Mouse (Mus musculus) forebrain, embryonic 10.5 days (tissue): ENCODE data around the gene Mrpl52. TPM values are rescaled to one million over a fixed set of nuclear protein-coding genes. Genes with fewer than 3 reads are reported as not detected.

ENCODE experiments used
- DNase-seq: peaks from one replicate; pipeline ENCODE4 v3.0.0-alpha.2; 2017; ENCODE audit warnings: low spot score; ENCODE audit errors: extremely low spot score
- H3K27ac ChIP-seq: fragments of 300-500 bp; sonication (generic); 2 replicates; pipeline ENCODE4 v1.5.1; 2016; ENCODE audit warnings: mild to moderate bottlenecking
- H3K27me3 ChIP-seq: fragments of 300-500 bp; sonication (generic); 2 replicates; pipeline ENCODE4 v1.6.1; 2016; ENCODE audit warnings: mild to moderate bottlenecking; ENCODE audit not compliant: poor library complexity, severe bottlenecking
- H3K36me3 ChIP-seq: fragments of 300-500 bp; sonication (generic); replicated peaks from 2 replicates; pipeline ENCODE4 v1.6.1; 2016; ENCODE audit warnings: mild to moderate bottlenecking, moderate library complexity
- H3K4me1 ChIP-seq: fragments of 300-500 bp; sonication (generic); 2 replicates; pipeline ENCODE4 v1.6.1; 2016
- H3K4me3 ChIP-seq: fragments of 300-500 bp; sonication (generic); 2 replicates; pipeline ENCODE4 v1.5.1; 2016; ENCODE audit warnings: mild to moderate bottlenecking, moderate library complexity
- H3K9me3 ChIP-seq: fragments of 300-500 bp; sonication (generic); 2 replicates; pipeline ENCODE4 v1.6.1; 2016; ENCODE audit warnings: mild to moderate bottlenecking, moderate library complexity
- WGBS: fragments of 180-500 bp; shearing (Covaris S2); methylation state at CpG from one replicate; pipeline ENCODE4 v1.1.7; 2016; 5-methylcytosine and 5-hydroxymethylcytosine counted together
- polyA plus RNA-seq: library from polyadenylated mRNA; unstranded; fragments of >200 nt; fragmentation: Nextera tagmentation; extraction: Ambion mirVana; gene quantifications from 2 replicates; pipeline ENCODE4 v1.2.1, GENCODE M21; 2016

Gene Mrpl52
- polyA plus RNA-seq, 1 experiment from 2014 or later: 200 TPM

GRCm38 (mm10) chr14:54415241-54416020 is 11.3 kb upstream of the Mrpl52 start:
- no peaks in the 10 kb centered on the region for H3K9me3 ChIP-seq
- peaks cover 59% of the 10 kb centered on the region for H3K27me3 ChIP-seq
- H3K27ac ChIP-seq: no peak overlapping the region
- WGBS: 6% methylated on average over 13 of the region's 13 CpGs
- DNase-seq: no peak
- no peaks in the 10 kb centered on the region for H3K36me3 ChIP-seq
- H3K4me1 ChIP-seq: peaks cover 49% of the 10 kb centered on the region
- no peak overlapping the region for H3K4me3 ChIP-seq

DNA sequence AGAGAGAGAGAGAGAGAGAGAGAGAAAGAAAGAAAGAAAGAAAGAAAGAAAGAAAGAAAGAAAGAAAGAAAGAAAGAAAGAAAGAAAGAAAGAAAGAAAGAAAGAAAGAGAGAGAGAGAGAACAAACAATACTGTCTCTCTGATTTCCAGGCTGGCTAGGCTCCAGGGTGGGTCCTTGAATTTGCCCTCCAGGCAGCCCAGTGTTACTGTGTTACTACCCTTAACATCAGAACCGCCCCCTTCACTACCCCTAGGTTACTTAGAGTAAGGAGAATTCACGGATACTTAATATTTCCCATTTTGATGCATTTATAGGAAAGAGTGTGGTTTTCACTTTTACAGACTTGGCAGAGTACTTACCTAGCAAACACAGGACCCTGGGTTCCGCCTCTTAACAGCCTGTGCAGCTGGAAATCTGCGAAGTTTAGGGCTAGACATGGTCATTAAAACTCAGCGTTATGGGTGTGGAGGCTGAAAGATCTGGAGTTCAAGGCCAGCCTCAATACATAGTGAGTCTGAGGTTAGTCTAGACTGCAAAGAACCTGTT is 10.4 kb upstream of the Mrpl52 start:
- Histone ChIP-seq H3K36me3 (no peaks in the 10 kb centered on the region), H3K4me1 (peaks cover 45% of the 10 kb centered on the region), H3K9me3 (no peaks in the 10 kb centered on the region), H3K4me3 (no peak overlapping the region), H3K27me3 (peaks cover 59% of the 10 kb centered on the region), H3K27ac (no peak overlapping the region)
- WGBS: 21% methylated on average over 5 of the region's 5 CpGs
- no peak for DNase-seq

DNA sequence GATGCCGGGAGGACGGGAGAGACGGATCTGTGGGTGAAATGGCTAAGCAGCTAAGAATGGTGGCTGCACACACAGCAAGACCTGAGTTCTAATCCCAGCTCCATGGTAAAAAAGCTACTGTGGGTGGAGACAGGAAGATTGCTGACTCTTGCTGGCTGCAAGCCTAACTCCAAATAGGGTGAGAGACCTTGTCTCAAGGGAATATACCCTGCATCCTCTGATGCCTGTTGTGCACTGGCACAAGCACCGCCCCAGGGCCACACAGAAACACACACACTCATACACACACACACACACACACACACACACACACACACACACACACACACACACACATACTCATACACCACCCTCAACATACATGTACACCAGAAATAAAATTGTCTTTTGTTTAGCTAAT is 9.9 kb upstream of the Mrpl52 start:
- no peak overlapping the region for H3K4me3 ChIP-seq

DNA sequence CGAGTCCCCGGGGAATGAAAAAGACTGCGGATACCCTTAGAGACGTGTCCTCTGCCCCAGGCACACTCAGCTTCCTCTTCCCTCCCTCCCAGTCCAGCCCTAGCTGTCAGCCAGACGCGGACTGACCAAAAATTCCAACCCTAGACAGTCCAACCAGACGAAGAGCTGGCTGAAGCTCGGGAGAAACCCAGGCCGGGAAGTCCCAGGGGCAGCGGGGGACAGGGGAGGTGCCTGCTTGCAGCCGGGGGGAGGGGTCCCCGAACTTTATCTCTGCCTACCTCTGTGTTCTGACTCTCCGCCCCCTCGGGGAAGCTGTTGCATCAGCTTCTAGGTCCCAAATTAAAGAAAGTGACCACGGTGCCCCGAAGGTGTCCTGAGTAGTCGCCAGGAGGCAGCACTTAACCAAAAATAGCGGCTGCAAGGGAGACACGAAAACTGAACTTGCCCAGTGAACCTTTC is 9.1 kb upstream of the Mrpl52 start, which contains the start of gene Slc7a7:
Gene Slc7a7 (minus strand): TSS at position 158 of the 459 bp plus-strand sequence.
- no peaks in the 10 kb centered on the region for H3K36me3 ChIP-seq
- peak within 1 kb of the TSS; percentile 32 for H3K4me3 ChIP-seq
- peak within 1 kb of the TSS; percentile 36; the same call in 1 of the 2 replicates for H3K27ac ChIP-seq
- peak; percentile 46 for DNase-seq
- H3K9me3 ChIP-seq: no peaks in the 10 kb centered on the region
- peaks cover 45% of the 10 kb centered on the region for H3K4me1 ChIP-seq
- H3K27me3 ChIP-seq: peaks cover 59% of the 10 kb centered on the region
- WGBS: 5% methylated on average over 19 of the region's 19 CpGs

More for the DNA sequence above, 9.9 kb upstream of the Mrpl52 start:
- no peak overlapping the region for H3K27ac ChIP-seq
- peaks cover 59% of the 10 kb centered on the region for H3K27me3 ChIP-seq
- H3K36me3 ChIP-seq: no peaks in the 10 kb centered on the region
- DNase-seq: no peak
- H3K4me1 ChIP-seq: peaks cover 45% of the 10 kb centered on the region
- 48% methylated on average over 4 of the region's 4 CpGs for WGBS
- H3K9me3 ChIP-seq: no peaks in the 10 kb centered on the region

DNA sequence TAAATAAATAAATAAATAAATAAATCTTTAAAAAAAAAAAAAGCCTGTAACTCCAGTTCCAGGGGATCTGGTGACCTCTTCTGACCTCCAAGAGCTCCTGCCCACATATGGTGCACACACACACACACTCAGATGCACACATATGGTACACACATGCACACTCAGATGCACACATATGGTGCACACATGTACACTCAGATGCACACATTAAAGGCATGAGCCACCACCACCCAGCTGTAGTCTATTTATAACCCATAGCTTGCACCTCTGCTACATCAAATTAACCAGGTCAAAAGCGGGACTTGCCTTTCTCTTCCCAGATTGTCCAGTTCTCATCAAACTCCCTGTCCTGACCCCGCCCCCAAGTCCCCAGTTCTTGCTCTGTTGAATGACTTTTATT is 5.7 kb upstream of the Mrpl52 start:
- WGBS: 77% methylated on average over 2 of the region's 2 CpGs
- H3K27ac ChIP-seq: no peak overlapping the region
- peaks cover 25% of the 10 kb centered on the region for H3K4me1 ChIP-seq
- no peak for DNase-seq
- H3K27me3 ChIP-seq: peaks cover 28% of the 10 kb centered on the region
- H3K9me3 ChIP-seq: no peaks in the 10 kb centered on the region
- no peaks in the 10 kb centered on the region for H3K36me3 ChIP-seq
- no peak overlapping the region for H3K4me3 ChIP-seq

DNA sequence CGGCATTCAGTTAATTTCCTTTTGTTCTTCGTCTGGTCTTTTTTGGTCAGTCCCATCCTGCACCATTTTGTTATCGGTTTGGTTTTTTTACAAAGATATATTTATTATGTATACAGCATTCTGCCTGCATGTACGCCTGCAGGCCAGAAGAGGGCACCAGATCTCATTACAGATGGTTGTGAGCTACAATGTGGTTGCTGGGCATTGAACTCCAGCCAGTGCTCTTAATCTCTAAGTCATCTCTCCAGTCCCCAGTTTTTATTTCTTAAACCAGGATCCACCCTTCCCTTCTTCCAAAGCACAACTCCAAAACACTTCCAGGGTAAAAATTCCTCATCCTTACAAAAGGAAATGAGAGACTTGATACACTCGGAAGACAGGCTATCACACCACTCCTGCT is 3.3 kb upstream of the Mrpl52 start:
- Histone ChIP-seq H3K4me1 (peaks cover 22% of the 10 kb centered on the region), H3K4me3 (no peak overlapping the region), H3K27me3 (peaks cover 7% of the 10 kb centered on the region; the same call in 1 of the 2 replicates), H3K27ac (no peak overlapping the region), H3K9me3 (no peaks in the 10 kb centered on the region), H3K36me3 (peaks cover 3% of the 10 kb centered on the region)
- no peak for DNase-seq
- WGBS: 61% methylated on average over 5 of the region's 5 CpGs

GRCm38 (mm10) chr14:54424634-54425033 is 2.1 kb upstream of the Mrpl52 start:
- 81% methylated on average over 1 of the region's 1 CpGs for WGBS
- no peak for DNase-seq
- Histone ChIP-seq H3K27ac (no peak overlapping the region), H3K9me3 (no peaks in the 10 kb centered on the region), H3K36me3 (peaks cover 15% of the 10 kb centered on the region), H3K4me3 (no peak overlapping the region), H3K4me1 (peaks cover 26% of the 10 kb centered on the region), H3K27me3 (no peaks in the 10 kb centered on the region)

GRCm38 (mm10) chr14:54425540-54425939 is 1.2 kb upstream of the Mrpl52 start:
- Histone ChIP-seq H3K4me3 (peak overlapping the region; percentile 86), H3K9me3 (no peaks in the 10 kb centered on the region), H3K27me3 (no peaks in the 10 kb centered on the region), H3K36me3 (peaks cover 18% of the 10 kb centered on the region), H3K4me1 (peaks cover 34% of the 10 kb centered on the region), H3K27ac (no peak overlapping the region)
- DNase-seq: no peak
- 87% methylated on average over 1 of the region's 1 CpGs for WGBS

- no peaks in the 10 kb centered on the region for H3K9me3 ChIP-seq
- no peak for DNase-seq
- H3K4me1 ChIP-seq: peaks cover 40% of the 10 kb centered on the region
- peak overlapping the region; percentile 86 for H3K4me3 ChIP-seq
- WGBS: 35% methylated on average over 14 of the region's 14 CpGs
- peak overlapping the region; percentile 92 for H3K27ac ChIP-seq
- H3K27me3 ChIP-seq: no peaks in the 10 kb centered on the region
- peaks cover 18% of the 10 kb centered on the region for H3K36me3 ChIP-seq
Measured at GRCm38 (mm10) chr14:54426003-54426688, 563 bp upstream of the Mrpl52 start.

DNA sequence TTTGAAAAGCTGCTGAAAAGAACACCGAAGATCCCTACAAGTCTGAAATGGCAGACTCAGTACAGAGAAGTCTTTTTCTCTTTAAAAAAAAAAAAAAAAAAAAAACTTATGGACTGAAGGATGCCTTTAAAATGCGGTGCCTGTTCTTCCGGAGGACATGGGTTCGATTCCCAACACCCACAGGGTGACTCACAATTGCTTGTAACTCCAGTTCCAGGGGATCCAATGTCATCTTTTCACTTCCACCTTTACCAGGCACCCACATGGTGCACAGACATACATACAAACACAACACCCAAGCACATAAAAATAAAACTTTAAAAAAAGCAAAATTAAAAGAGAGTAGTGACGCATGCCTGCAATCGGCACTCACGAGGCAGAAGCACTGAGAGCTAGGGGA is 987 bp downstream of the Mrpl52 start:
- H3K4me1 ChIP-seq: peaks cover 55% of the 10 kb centered on the region
- H3K27ac ChIP-seq: no peak overlapping the region
- peaks cover 12% of the 10 kb centered on the region for H3K27me3 ChIP-seq
- no peak for DNase-seq
- peaks cover 18% of the 10 kb centered on the region for H3K36me3 ChIP-seq
- H3K9me3 ChIP-seq: no peaks in the 10 kb centered on the region
- peak overlapping the region; percentile 86 for H3K4me3 ChIP-seq
- 95% methylated on average over 7 of the region's 7 CpGs for WGBS

GRCm38 (mm10) chr14:54428421-54428820 is 1.7 kb downstream of the Mrpl52 start:
- no peak overlapping the region for H3K27ac ChIP-seq
- WGBS: 97% methylated on average over 5 of the region's 5 CpGs
- peaks cover 20% of the 10 kb centered on the region for H3K27me3 ChIP-seq
- H3K36me3 ChIP-seq: peaks cover 18% of the 10 kb centered on the region
- peaks cover 62% of the 10 kb centered on the region for H3K4me1 ChIP-seq
- H3K9me3 ChIP-seq: no peaks in the 10 kb centered on the region
- DNase-seq: no peak
- no peak overlapping the region for H3K4me3 ChIP-seq

DNA sequence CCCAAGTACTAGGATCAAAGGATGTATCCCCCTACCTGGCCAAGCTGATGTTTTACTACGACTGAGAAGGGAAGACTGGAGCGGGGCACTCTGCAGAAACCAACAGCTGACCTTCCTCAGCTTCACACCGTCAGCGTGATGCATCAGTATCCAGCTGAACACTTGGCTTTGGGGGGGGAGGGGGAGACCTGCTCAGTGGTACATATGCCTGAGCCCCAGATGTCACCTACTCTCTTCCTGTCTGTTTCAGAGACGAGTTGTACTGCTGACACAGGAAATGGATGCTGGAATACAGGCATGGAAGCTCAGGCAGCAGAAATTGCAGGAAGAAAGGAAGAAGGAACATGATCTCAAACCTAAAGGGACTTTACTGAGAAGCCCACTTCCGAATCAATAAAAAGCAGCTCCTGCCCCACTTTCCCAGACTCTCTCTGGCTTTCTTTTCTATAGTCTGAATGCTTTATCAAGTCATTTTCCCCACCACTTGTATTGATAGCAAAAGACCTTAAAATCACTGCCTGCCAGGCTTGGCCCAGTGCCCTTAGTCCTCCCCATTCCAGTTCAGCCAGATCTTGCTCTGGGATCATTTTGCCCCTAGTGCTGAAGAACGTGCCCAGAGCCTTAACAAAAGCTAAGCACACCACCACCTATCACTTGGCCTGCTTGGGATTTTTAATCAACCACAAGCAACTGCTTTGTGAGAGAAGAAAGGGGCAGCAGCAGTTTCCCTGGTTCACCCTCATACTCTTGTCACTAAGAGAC is 2.8 kb downstream of the Mrpl52 start:
- peak overlapping the region; percentile 96; the same call in 1 of the 2 replicates for H3K27ac ChIP-seq
- WGBS: 68% methylated on average over 7 of the region's 7 CpGs
- peaks cover 28% of the 10 kb centered on the region for H3K27me3 ChIP-seq
- H3K36me3 ChIP-seq: peaks cover 24% of the 10 kb centered on the region
- H3K9me3 ChIP-seq: no peaks in the 10 kb centered on the region
- DNase-seq: no peak
- H3K4me1 ChIP-seq: peaks cover 73% of the 10 kb centered on the region
- H3K4me3 ChIP-seq: peak overlapping the region; percentile 75; the same call in 1 of the 2 replicates
